Mouse (Mus musculus): ENCODE measurements around the gene Gm14496.
"Not testable (repeated sequence)": the region's sequence is repeated elsewhere in the genome, so short reads cannot be mapped to it uniquely, and the experiment has no call there.

The Gm14496 gene

GRCm38 (mm10) chr2:181990829-181991228 is at the start of gene Gm14496:
Gene Gm14496 (plus strand): TSS chr2:181991129.
- no peak for DNase-seq

GRCm38 (mm10) chr2:181952747-181953680 is 37.9 kb upstream of the Gm14496 start:
- not testable (repeated sequence) for DNase-seq

GRCm38 (mm10) chr2:181968395-181968794 is 22.5 kb upstream of the Gm14496 start:
- DNase-seq: no peak

GRCm38 (mm10) chr2:181969187-181969586 is 21.7 kb upstream of the Gm14496 start:
- DNase-seq: no peak

GRCm38 (mm10) chr2:181981969-181982368 is 9.0 kb upstream of the Gm14496 start:
- DNase-seq: not testable (repeated sequence)
